Mouse (Mus musculus) limb, embryonic 12.5 days (tissue): ENCODE measurements around the gene Arpc2. TPM values are rescaled to one million over a fixed set of nuclear protein-coding genes. Genes with fewer than 3 reads are reported as not detected.
A peak's percentile ranks its signal among the peaks of the same experiment; 100 is the strongest.
"Not testable (repeated sequence)": the region's sequence is repeated elsewhere in the genome, so short reads cannot be mapped to it uniquely, and the experiment has no call there.

ENCODE experiments used
- ATAC-seq: fragments of 200-750 bp; cut with Nextera tagmentation; 2 replicates; pipeline ENCODE4 v1.8.0; 2017; ENCODE audit warnings: low read depth, moderate TSS enrichment; ENCODE audit not compliant: insufficient number of reproducible peaks, insufficient read depth, low FRiP score, low TSS enrichment
- H3K27ac ChIP-seq: fragments of 300-500 bp; sonication (generic); 2 replicates; pipeline ENCODE4 v1.5.1; 2016; ENCODE audit warnings: mild to moderate bottlenecking, moderate library complexity
- H3K27me3 ChIP-seq: fragments of 300-500 bp; sonication (generic); 2 replicates; pipeline ENCODE4 v1.6.1; 2016; ENCODE audit warnings: mild to moderate bottlenecking, moderate library complexity
- H3K36me3 ChIP-seq: fragments of 300-500 bp; sonication (generic); 2 replicates; pipeline ENCODE4 v1.6.1; 2016; ENCODE audit warnings: mild to moderate bottlenecking, moderate library complexity
- H3K4me1 ChIP-seq: fragments of 300-500 bp; sonication (generic); replicated peaks from 2 replicates; pipeline ENCODE4 v1.6.1; 2016
- H3K4me2 ChIP-seq: fragments of 300-500 bp; sonication (generic); 2 replicates; pipeline ENCODE4 v1.6.1; 2016; ENCODE audit warnings: mild to moderate bottlenecking, moderate library complexity
- H3K4me3 ChIP-seq: fragments of 300-500 bp; sonication (generic); replicated peaks from 2 replicates; pipeline ENCODE4 v1.5.1; 2016; ENCODE audit warnings: mild to moderate bottlenecking
- H3K9ac ChIP-seq: fragments of 300-500 bp; sonication (generic); replicated peaks from 2 replicates; pipeline ENCODE4 v1.6.1; 2016; ENCODE audit warnings: mild to moderate bottlenecking, moderate library complexity
- H3K9me3 ChIP-seq: fragments of 300-500 bp; sonication (generic); 2 replicates; pipeline ENCODE4 v1.6.1; 2016; ENCODE audit warnings: mild to moderate bottlenecking, moderate library complexity
- WGBS: fragments of 180-500 bp; shearing (Covaris S2); methylation state at CpG from one replicate; pipeline ENCODE4 v1.1.7; 2016; 5-methylcytosine and 5-hydroxymethylcytosine counted together
- polyA plus RNA-seq: library from polyadenylated mRNA; unstranded; fragments of >200 nt; fragmentation: Nextera tagmentation; extraction: Ambion mirVana; gene quantifications from 2 replicates; pipeline ENCODE4 v1.2.1, GENCODE M21; 2016

The Arpc2 gene
- polyA plus RNA-seq, 1 experiment from 2014 or later = 343 TPM

GRCm38 (mm10) chr1:74283686-74284463 lies 48.0 kb downstream of the Arpc2 start:
- Histone ChIP-seq H3K4me2 (peak overlapping the region; percentile 74), H3K4me1 (peaks cover 23% of the 10 kb centered on the region), H3K4me3 (peak overlapping the region; percentile 78), H3K27me3 (no peaks in the 10 kb centered on the region), H3K9me3 (no peaks in the 10 kb centered on the region), H3K9ac (peak overlapping the region; percentile 84), H3K27ac (peak overlapping the region; percentile 69), H3K36me3 (peaks cover 55% of the 10 kb centered on the region)
- WGBS = 13% methylated on average over 15 of the region's 15 CpGs
- peak; percentile 15; the same call in 1 of the 2 replicates for ATAC-seq

- H3K27me3 ChIP-seq = no peaks in the 10 kb centered on the region
- H3K4me3 ChIP-seq = peak within 1 kb of the TSS; percentile 78
- under 1% methylated on average over 56 of the region's 56 CpGs for WGBS
- peaks cover 55% of the 10 kb centered on the region for H3K36me3 ChIP-seq
- peak within 1 kb of the TSS; percentile 69 for H3K27ac ChIP-seq
- peak; percentile 97 for ATAC-seq
- peaks cover 23% of the 10 kb centered on the region for H3K4me1 ChIP-seq
- H3K9ac ChIP-seq = peak within 1 kb of the TSS; percentile 84
- no peaks in the 10 kb centered on the region for H3K9me3 ChIP-seq
- peak within 1 kb of the TSS; percentile 77 for H3K4me2 ChIP-seq
Measured at GRCm38 (mm10) chr1:74284543-74285160, 48.8 kb downstream of the Arpc2 start, which contains the start of the genes Aamp and Pnkd. TSS of gene Aamp (minus strand) at chr1:74284738. TSS of gene Pnkd (plus strand) at chr1:74284930.

GRCm38 (mm10) chr1:74285212-74286010 lies 49.5 kb downstream of the Arpc2 start:
- 4% methylated on average over 23 of the region's 23 CpGs for WGBS

GRCm38 (mm10) chr1:74286869-74287607 lies 51.2 kb downstream of the Arpc2 start:
- H3K9ac ChIP-seq, ATAC-seq, H3K27ac ChIP-seq, H3K27me3 ChIP-seq, H3K9me3 ChIP-seq, H3K4me2 ChIP-seq, H3K4me3 ChIP-seq: not testable (repeated sequence)
- peaks cover 23% of the 10 kb centered on the region for H3K4me1 ChIP-seq
- peaks cover 53% of the 10 kb centered on the region for H3K36me3 ChIP-seq
- 59% methylated on average over 15 of the region's 17 CpGs for WGBS

More at GRCm38 (mm10) chr1:74285212-74286010, 49.5 kb downstream of the Arpc2 start:
- Histone ChIP-seq H3K4me1 (peaks cover 23% of the 10 kb centered on the region), H3K4me3 (peak overlapping the region; percentile 78), H3K9me3 (no peaks in the 10 kb centered on the region), H3K27ac (no peak overlapping the region), H3K36me3 (peaks cover 53% of the 10 kb centered on the region), H3K4me2 (peak overlapping the region; percentile 77), H3K9ac (peak overlapping the region; percentile 73), H3K27me3 (no peaks in the 10 kb centered on the region)
- no peak; the same call in 1 of the 2 replicates for ATAC-seq

GRCm38 (mm10) chr1:74288327-74288726 lies 52.4 kb downstream of the Arpc2 start:
- no peaks in the 10 kb centered on the region for H3K9me3 ChIP-seq

GRCm38 (mm10) chr1:74289248-74289647 lies 53.4 kb downstream of the Arpc2 start:
- Histone ChIP-seq H3K9me3 (no peaks in the 10 kb centered on the region), H3K27ac (no peak overlapping the region), H3K9ac (no peak overlapping the region), H3K27me3 (no peaks in the 10 kb centered on the region), H3K4me2 (no peak overlapping the region), H3K4me3 (no peak overlapping the region), H3K36me3 (peaks cover 63% of the 10 kb centered on the region), H3K4me1 (peaks cover 11% of the 10 kb centered on the region)
- no peak for ATAC-seq
- 90% methylated on average over 9 of the region's 9 CpGs for WGBS

More at GRCm38 (mm10) chr1:74288327-74288726, 52.4 kb downstream of the Arpc2 start:
- H3K4me2 ChIP-seq = no peak overlapping the region
- H3K4me3 ChIP-seq = no peak overlapping the region
- 78% methylated on average over 4 of the region's 4 CpGs for WGBS
- ATAC-seq = no peak
- no peak overlapping the region for H3K27ac ChIP-seq
- peaks cover 54% of the 10 kb centered on the region for H3K36me3 ChIP-seq
- peaks cover 16% of the 10 kb centered on the region for H3K4me1 ChIP-seq
- H3K27me3 ChIP-seq = no peaks in the 10 kb centered on the region
- H3K9ac ChIP-seq = no peak overlapping the region

GRCm38 (mm10) chr1:74289740-74290139 lies 53.9 kb downstream of the Arpc2 start:
- H3K36me3 ChIP-seq = peaks cover 67% of the 10 kb centered on the region
- H3K9ac ChIP-seq = no peak overlapping the region
- H3K27me3 ChIP-seq = no peaks in the 10 kb centered on the region
- no peak overlapping the region for H3K4me3 ChIP-seq
- no peak overlapping the region for H3K27ac ChIP-seq
- no peaks in the 10 kb centered on the region for H3K9me3 ChIP-seq
- no peak for ATAC-seq
- H3K4me1 ChIP-seq = peaks cover 13% of the 10 kb centered on the region
- 77% methylated on average over 2 of the region's 2 CpGs for WGBS
- no peak overlapping the region for H3K4me2 ChIP-seq

- no peak overlapping the region for H3K9ac ChIP-seq
- ATAC-seq = no peak
- H3K4me2 ChIP-seq = no peak overlapping the region
- H3K4me3 ChIP-seq = no peak overlapping the region
- no peaks in the 10 kb centered on the region for H3K9me3 ChIP-seq
- H3K36me3 ChIP-seq = peaks cover 67% of the 10 kb centered on the region
- peaks cover 17% of the 10 kb centered on the region for H3K4me1 ChIP-seq
- no peak overlapping the region for H3K27ac ChIP-seq
- no peaks in the 10 kb centered on the region for H3K27me3 ChIP-seq
- 95% methylated on average over 5 of the region's 5 CpGs for WGBS
Measured at GRCm38 (mm10) chr1:74290141-74290540, 54.3 kb downstream of the Arpc2 start.

- WGBS = 90% methylated on average over 11 of the region's 11 CpGs
- Histone ChIP-seq H3K36me3 (peaks cover 80% of the 10 kb centered on the region), H3K9me3 (no peaks in the 10 kb centered on the region), H3K9ac (no peak overlapping the region), H3K27me3 (no peaks in the 10 kb centered on the region), H3K27ac (no peak overlapping the region), H3K4me2 (no peak overlapping the region), H3K4me1 (peaks cover 27% of the 10 kb centered on the region), H3K4me3 (no peak overlapping the region)
- no peak for ATAC-seq
Measured at GRCm38 (mm10) chr1:74292331-74293020, 56.6 kb downstream of the Arpc2 start.

- Histone ChIP-seq H3K9ac (no peak overlapping the region), H3K27ac (no peak overlapping the region), H3K4me2 (no peak overlapping the region), H3K9me3 (no peaks in the 10 kb centered on the region), H3K36me3 (peaks cover 76% of the 10 kb centered on the region), H3K27me3 (no peaks in the 10 kb centered on the region), H3K4me1 (peaks cover 27% of the 10 kb centered on the region), H3K4me3 (no peak overlapping the region)
- 87% methylated on average over 8 of the region's 8 CpGs for WGBS
- ATAC-seq = no peak
Measured at GRCm38 (mm10) chr1:74293306-74293960, 57.5 kb downstream of the Arpc2 start.
